Comparison of ENCODE assay signal across 7 mouse cellular contexts in genomic region chr11:70700613-70701012, GRCm38 (mm10). TPM values are rescaled to one million over a fixed set of nuclear protein-coding genes. Genes with fewer than 3 reads are reported as not detected.
A peak's percentile ranks its signal among the peaks of the same experiment; 100 is the strongest.
DNase-seq lines count a peak whose midpoint lies in the region; ATAC-seq and TF ChIP-seq lines count a peak whose summit lies in the region.

No protein-coding gene starts in this region.

- peak; percentile 31 for ATAC-seq in granulocyte monocyte progenitor cell, adult 5-6 weeks (replicated peaks; ENCODE audit: poor library complexity, severe bottlenecking)
- ATAC-seq in intestine, postnatal 0 days, result peak; percentile 53
- peak; percentile 25 for ATAC-seq in limb, embryonic 15.5 days (ENCODE audit: insufficient number of reproducible peaks, low FRiP score, low TSS enrichment, low read depth)
- ATAC-seq in midbrain, embryonic 15.5 days (replicated peaks), result peak; percentile 57

- peak overlapping the region; percentile 95 for H3K27ac ChIP-seq in embryonic facial prominence, embryonic 10.5 days (replicated peaks)
- H3K27ac ChIP-seq in intestine, postnatal 0 days (ENCODE audit: low read depth, low read length), result peak overlapping the region; percentile 91
- H3K27ac ChIP-seq in limb, embryonic 15.5 days, result peak overlapping the region; percentile 97
- H3K27ac ChIP-seq in midbrain, embryonic 15.5 days, result peak overlapping the region; percentile 92

- H3K4me3 ChIP-seq in embryonic facial prominence, embryonic 10.5 days, result peak overlapping the region; percentile 93
- H3K4me3 ChIP-seq in intestine, postnatal 0 days (ENCODE audit: low read depth, low read length), result peak overlapping the region; percentile 95
- peak overlapping the region; percentile 92 for H3K4me3 ChIP-seq in limb, embryonic 15.5 days
- H3K4me3 ChIP-seq in midbrain, embryonic 15.5 days, result peak overlapping the region; percentile 97

- DNase-seq in adrenal gland, adult 2 months, result peak; percentile 87
- peak; percentile 72 for DNase-seq in embryonic facial prominence, embryonic 10.5 days (ENCODE audit: low spot score)
- DNase-seq in spleen, postnatal 14 days (ENCODE audit: low spot score in 2 of 2), result peak; percentile 39 to 51

- no peak for TF ChIP-seq CTCF in intestine, postnatal 0 days (IDR thresholded peaks at IDR 0.05; ENCODE audit: low read depth)

- H3K9ac ChIP-seq in intestine, postnatal 0 days (ENCODE audit: low read depth, low read length), result peak overlapping the region; percentile 86
- H3K9ac ChIP-seq in limb, embryonic 15.5 days, result peak overlapping the region; percentile 93
- peak overlapping the region; percentile 92 for H3K9ac ChIP-seq in midbrain, embryonic 15.5 days

- H3K27me3 ChIP-seq in embryonic facial prominence, embryonic 10.5 days (replicated peaks; ENCODE audit: low read depth, poor library complexity, severe bottlenecking), result no peaks in the 10 kb centered on the region
- no peaks in the 10 kb centered on the region for H3K27me3 ChIP-seq in intestine, postnatal 0 days (replicated peaks; ENCODE audit: control insufficient read depth, insufficient read depth, low read length)
- no peaks in the 10 kb centered on the region for H3K27me3 ChIP-seq in limb, embryonic 15.5 days
- no peaks in the 10 kb centered on the region for H3K27me3 ChIP-seq in midbrain, embryonic 15.5 days (replicated peaks)

- no peaks in the 10 kb centered on the region for H3K9me3 ChIP-seq in embryonic facial prominence, embryonic 10.5 days
- H3K9me3 ChIP-seq in intestine, postnatal 0 days (ENCODE audit: control insufficient read depth), result no peaks in the 10 kb centered on the region
- no peaks in the 10 kb centered on the region for H3K9me3 ChIP-seq in limb, embryonic 15.5 days
- H3K9me3 ChIP-seq in midbrain, embryonic 15.5 days, result no peaks in the 10 kb centered on the region

- peak overlapping the region; percentile 76 for H3K4me2 ChIP-seq in intestine, postnatal 0 days (replicated peaks; ENCODE audit: low read depth)
- H3K4me2 ChIP-seq in limb, embryonic 15.5 days, result peak overlapping the region; percentile 86
- peak overlapping the region; percentile 90 for H3K4me2 ChIP-seq in midbrain, embryonic 15.5 days

- WGBS in embryonic facial prominence, embryonic 10.5 days, result under 1% methylated on average over 34 of the region's 34 CpGs
- WGBS in intestine, postnatal 0 days, result under 1% methylated on average over 34 of the region's 34 CpGs
- under 1% methylated on average over 34 of the region's 34 CpGs for WGBS in limb, embryonic 15.5 days
- WGBS in midbrain, embryonic 15.5 days, result under 1% methylated on average over 34 of the region's 34 CpGs

- H3K36me3 ChIP-seq in embryonic facial prominence, embryonic 10.5 days (replicated peaks), result peaks cover 31% of the 10 kb centered on the region
- H3K36me3 ChIP-seq in intestine, postnatal 0 days (ENCODE audit: control insufficient read depth, insufficient read depth), result peaks cover 22% of the 10 kb centered on the region
- H3K36me3 ChIP-seq in limb, embryonic 15.5 days, result peaks cover 26% of the 10 kb centered on the region
- peaks cover 4% of the 10 kb centered on the region; the same call in 1 of the 2 replicates for H3K36me3 ChIP-seq in midbrain, embryonic 15.5 days (replicated peaks)

- peaks cover 30% of the 10 kb centered on the region for H3K4me1 ChIP-seq in embryonic facial prominence, embryonic 10.5 days
- peaks cover 4% of the 10 kb centered on the region for H3K4me1 ChIP-seq in intestine, postnatal 0 days (replicated peaks; ENCODE audit: control insufficient read depth, insufficient read depth, low read length)
- peaks cover 29% of the 10 kb centered on the region for H3K4me1 ChIP-seq in limb, embryonic 15.5 days
- peaks cover 24% of the 10 kb centered on the region for H3K4me1 ChIP-seq in midbrain, embryonic 15.5 days

RNA-seq across cellular contexts. Expression of gene Kif1c, which starts 0.3 kb away (rescaled TPM):
- total RNA-seq in adrenal gland, adult 2 months (2021), result 100 to 1,000 TPM; 184 to 214 TPM
- polyA plus RNA-seq in adrenal gland, adult 2 months (2012; rRNA removed), result 71.5 and 79.5 TPM in 2 replicates
- polyA plus RNA-seq in embryonic facial prominence, embryonic 10.5 days (2016; fragmentation: Nextera tagmentation; extraction: Ambion mirVana), result 1.6 and 2.0 TPM in 2 replicates
- 3.6 and 8.3 TPM in 2 replicates for total RNA-seq in granulocyte monocyte progenitor cell, adult 5-6 weeks (2014; fragmentation: Nextera tagmentation)
- 4.5 and 5.7 TPM in 2 replicates for total RNA-seq in granulocyte monocyte progenitor cell, adult 5-6 weeks (2017)
- polyA plus RNA-seq in intestine, postnatal 0 days (2015; fragmentation: Nextera tagmentation; extraction: Ambion mirVana), result 4.4 and 5.4 TPM in 2 replicates
- polyA plus RNA-seq in limb, embryonic 15.5 days (2015; fragmentation: Nextera tagmentation; extraction: Ambion mirVana), result 4.3 and 5.3 TPM in 2 replicates
- polyA plus RNA-seq in midbrain, embryonic 15.5 days (2015; fragmentation: Nextera tagmentation; extraction: Ambion mirVana), result 1.9 TPM in 2 replicates

RNA-seq across cellular contexts. Expression of gene Inca1, which starts 0.7 kb away (rescaled TPM):
- 10 to 100 TPM in 1 of 2 experiments, 1 to 10 TPM in 1; 8.2 to 15.7 TPM for total RNA-seq in adrenal gland, adult 2 months (2021)
- 12.9 and 15.8 TPM in 2 replicates for polyA plus RNA-seq in adrenal gland, adult 2 months (2012; rRNA removed)
- polyA plus RNA-seq in embryonic facial prominence, embryonic 10.5 days (2016; fragmentation: Nextera tagmentation; extraction: Ambion mirVana), result 0.69 and 0.99 TPM in 2 replicates
- total RNA-seq in granulocyte monocyte progenitor cell, adult 5-6 weeks (2014; fragmentation: Nextera tagmentation), result not detected in 2 replicates
- not detected in 2 replicates for total RNA-seq in granulocyte monocyte progenitor cell, adult 5-6 weeks (2017)
- polyA plus RNA-seq in intestine, postnatal 0 days (2015; fragmentation: Nextera tagmentation; extraction: Ambion mirVana), result 2.8 and 3.3 TPM in 2 replicates
- polyA plus RNA-seq in limb, embryonic 15.5 days (2015; fragmentation: Nextera tagmentation; extraction: Ambion mirVana), result 0.91 and 2.1 TPM in 2 replicates
- polyA plus RNA-seq in midbrain, embryonic 15.5 days (2015; fragmentation: Nextera tagmentation; extraction: Ambion mirVana), result 1.0 and 1.7 TPM in 2 replicates

RNA-seq across cellular contexts. Expression of gene Camta2, which starts 12.7 kb away (rescaled TPM):
- 10 to 100 TPM; 36.8 to 51.7 TPM for total RNA-seq in adrenal gland, adult 2 months (2021)
- 44.8 and 58.4 TPM in 2 replicates for polyA plus RNA-seq in adrenal gland, adult 2 months (2012; rRNA removed)
- 10.5 and 10.9 TPM in 2 replicates for polyA plus RNA-seq in embryonic facial prominence, embryonic 10.5 days (2016; fragmentation: Nextera tagmentation; extraction: Ambion mirVana)
- total RNA-seq in granulocyte monocyte progenitor cell, adult 5-6 weeks (2014; fragmentation: Nextera tagmentation), result 18.7 and 25.2 TPM in 2 replicates
- 1.5 and 3.0 TPM in 2 replicates for total RNA-seq in granulocyte monocyte progenitor cell, adult 5-6 weeks (2017)
- 11.7 and 12.3 TPM in 2 replicates for polyA plus RNA-seq in intestine, postnatal 0 days (2015; fragmentation: Nextera tagmentation; extraction: Ambion mirVana)
- polyA plus RNA-seq in limb, embryonic 15.5 days (2015; fragmentation: Nextera tagmentation; extraction: Ambion mirVana), result 12.9 and 14.8 TPM in 2 replicates
- 23.5 and 25.0 TPM in 2 replicates for polyA plus RNA-seq in midbrain, embryonic 15.5 days (2015; fragmentation: Nextera tagmentation; extraction: Ambion mirVana)

RNA-seq across cellular contexts. Expression of gene Spag7, which starts 31.4 kb away (rescaled TPM):
- total RNA-seq in adrenal gland, adult 2 months (2021), result 10 to 100 TPM; 83.5 to 85.9 TPM
- 12.3 and 16.0 TPM in 2 replicates for polyA plus RNA-seq in adrenal gland, adult 2 months (2012; rRNA removed)
- polyA plus RNA-seq in embryonic facial prominence, embryonic 10.5 days (2016; fragmentation: Nextera tagmentation; extraction: Ambion mirVana), result 181 and 185 TPM in 2 replicates
- 91.0 and 130 TPM in 2 replicates for total RNA-seq in granulocyte monocyte progenitor cell, adult 5-6 weeks (2014; fragmentation: Nextera tagmentation)
- total RNA-seq in granulocyte monocyte progenitor cell, adult 5-6 weeks (2017), result 46.8 and 49.8 TPM in 2 replicates
- polyA plus RNA-seq in intestine, postnatal 0 days (2015; fragmentation: Nextera tagmentation; extraction: Ambion mirVana), result 61.3 and 66.2 TPM in 2 replicates
- polyA plus RNA-seq in limb, embryonic 15.5 days (2015; fragmentation: Nextera tagmentation; extraction: Ambion mirVana), result 149 and 172 TPM in 2 replicates
- 171 and 173 TPM in 2 replicates for polyA plus RNA-seq in midbrain, embryonic 15.5 days (2015; fragmentation: Nextera tagmentation; extraction: Ambion mirVana)

RNA-seq across cellular contexts. Expression of gene Eno3, which starts 43.6 kb away (rescaled TPM):
- total RNA-seq in adrenal gland, adult 2 months (2021), result 10 to 100 TPM; 18.3 to 67.6 TPM
- 8.0 and 16.9 TPM in 2 replicates for polyA plus RNA-seq in adrenal gland, adult 2 months (2012; rRNA removed)
- polyA plus RNA-seq in embryonic facial prominence, embryonic 10.5 days (2016; fragmentation: Nextera tagmentation; extraction: Ambion mirVana), result 72.9 and 88.4 TPM in 2 replicates
- 14.9 and 18.9 TPM in 2 replicates for total RNA-seq in granulocyte monocyte progenitor cell, adult 5-6 weeks (2014; fragmentation: Nextera tagmentation)
- 4.5 and 5.9 TPM in 2 replicates for total RNA-seq in granulocyte monocyte progenitor cell, adult 5-6 weeks (2017)
- 4.9 and 5.9 TPM in 2 replicates for polyA plus RNA-seq in intestine, postnatal 0 days (2015; fragmentation: Nextera tagmentation; extraction: Ambion mirVana)
- 71.5 and 252 TPM in 2 replicates for polyA plus RNA-seq in limb, embryonic 15.5 days (2015; fragmentation: Nextera tagmentation; extraction: Ambion mirVana)
- 8.0 and 8.3 TPM in 2 replicates for polyA plus RNA-seq in midbrain, embryonic 15.5 days (2015; fragmentation: Nextera tagmentation; extraction: Ambion mirVana)

Comparison
In these comparisons a context has a peak if more than half of its experiments do, and no peak if none do; other contexts are left out.
1. Peak in every context shown above with its lines: DNase-seq, ATAC-seq, H3K4me3 ChIP-seq and H3K27ac ChIP-seq.
2. RNA of gene Kif1c, which starts 0.3 kb away (polyA plus RNA-seq): 71.5 to 79.5 TPM in adrenal gland, adult 2 months; 4.3 to 5.3 TPM in limb, embryonic 15.5 days, 4.4 to 5.4 TPM in intestine, postnatal 0 days, 1.9 TPM in midbrain, embryonic 15.5 days and 1.6 to 2.0 TPM in embryonic facial prominence, embryonic 10.5 days; every median in the first group is over 10 times any median in the second.